Mouse (Mus musculus): Measurements from ENCODE around the gene Arnt.

GRCm38 (mm10) chr3:95412268-95412667 is 21.9 kb upstream of the Arnt start:
- TF ChIP-seq POLR2A (IDR thresholded peaks at IDR 0.05; ENCODE audit: insufficient read depth, low read depth, low read length) (no peak), CTCF (IDR thresholded peaks at IDR 0.05; ENCODE audit: insufficient read depth, low read depth, low read length) (no peak)

All from olfactory bulb, adult 2 months (tissue).